Mouse (Mus musculus): ENCODE results near the gene Dirc2. TPM values are rescaled to one million over a fixed set of nuclear protein-coding genes. Genes with fewer than 3 reads are reported as not detected.

Dirc2 gene
- polyA plus RNA-seq, 1 experiment from 2014 or later = 13.7 TPM

- Histone ChIP-seq H3K27ac (no peak overlapping the region), H3K4me2 (peak overlapping the region; percentile 90), H3K4me1 (peaks cover 27% of the 10 kb centered on the region), H3K9ac (no peak overlapping the region), H3K36me3 (no peaks in the 10 kb centered on the region), H3K27me3 (no peaks in the 10 kb centered on the region), H3K9me3 (no peaks in the 10 kb centered on the region), H3K4me3 (peak overlapping the region; percentile 61)
- no peak for ATAC-seq (ENCODE audit: borderline replicate concordance, extremely low read depth, low FRiP score, low TSS enrichment)
- 15% methylated on average over 8 of the region's 8 CpGs for WGBS
Observed at GRCm38 (mm10) chr16:35771141-35771540, 2.0 kb upstream of the Dirc2 start.

- H3K36me3 ChIP-seq = no peaks in the 10 kb centered on the region
- no peaks in the 10 kb centered on the region for H3K27me3 ChIP-seq
- peak within 1 kb of the TSS; percentile 67 for H3K27ac ChIP-seq
- peak within 1 kb of the TSS; percentile 90 for H3K4me2 ChIP-seq
- H3K4me3 ChIP-seq = peak within 1 kb of the TSS; percentile 61
- WGBS = under 1% methylated on average over 51 of the region's 51 CpGs
- H3K9me3 ChIP-seq = no peaks in the 10 kb centered on the region
- H3K4me1 ChIP-seq = peaks cover 27% of the 10 kb centered on the region
- peak within 1 kb of the TSS; percentile 91 for H3K9ac ChIP-seq
- ATAC-seq (ENCODE audit: borderline replicate concordance, extremely low read depth, low FRiP score, low TSS enrichment) = peak; percentile 60
Observed at GRCm38 (mm10) chr16:35769878-35770657, 912 bp upstream of the Dirc2 start, which contains the start of gene Hspbap1. Gene Hspbap1 (plus strand): TSS chr16:35770375.

GRCm38 (mm10) chr16:35768469-35768784 is 729 bp downstream of the Dirc2 start:
- no peak for ATAC-seq (ENCODE audit: borderline replicate concordance, extremely low read depth, low FRiP score, low TSS enrichment)
- Histone ChIP-seq H3K9ac (peak overlapping the region; percentile 91), H3K27me3 (no peaks in the 10 kb centered on the region), H3K9me3 (no peaks in the 10 kb centered on the region), H3K4me3 (peak overlapping the region; percentile 61), H3K4me1 (peaks cover 27% of the 10 kb centered on the region), H3K36me3 (no peaks in the 10 kb centered on the region), H3K27ac (no peak overlapping the region), H3K4me2 (peak overlapping the region; percentile 90)
- 23% methylated on average over 6 of the region's 6 CpGs for WGBS

- H3K27me3 ChIP-seq = no peaks in the 10 kb centered on the region
- peaks cover 24% of the 10 kb centered on the region for H3K4me1 ChIP-seq
- 72% methylated on average over 3 of the region's 3 CpGs for WGBS
- no peak overlapping the region for H3K9ac ChIP-seq
- H3K27ac ChIP-seq = no peak overlapping the region
- ATAC-seq (ENCODE audit: borderline replicate concordance, extremely low read depth, low FRiP score, low TSS enrichment) = no peak
- H3K4me2 ChIP-seq = no peak overlapping the region
- no peaks in the 10 kb centered on the region for H3K36me3 ChIP-seq
- H3K4me3 ChIP-seq = no peak overlapping the region
- H3K9me3 ChIP-seq = no peaks in the 10 kb centered on the region
Observed at GRCm38 (mm10) chr16:35766366-35766765, 2.8 kb downstream of the Dirc2 start.

- Histone ChIP-seq H3K27me3 (no peaks in the 10 kb centered on the region), H3K36me3 (no peaks in the 10 kb centered on the region), H3K9ac (no peak overlapping the region), H3K9me3 (no peaks in the 10 kb centered on the region), H3K4me1 (peaks cover 18% of the 10 kb centered on the region), H3K27ac (no peak overlapping the region), H3K4me3 (no peak overlapping the region), H3K4me2 (no peak overlapping the region)
- WGBS = 76% methylated on average over 2 of the region's 2 CpGs
- no peak for ATAC-seq (ENCODE audit: borderline replicate concordance, extremely low read depth, low FRiP score, low TSS enrichment)
Observed at GRCm38 (mm10) chr16:35765449-35765848, 3.7 kb downstream of the Dirc2 start.

GRCm38 (mm10) chr16:35764941-35765340 is 4.2 kb downstream of the Dirc2 start:
- H3K36me3 ChIP-seq = no peaks in the 10 kb centered on the region
- 83% methylated on average over 1 of the region's 1 CpGs for WGBS
- H3K4me1 ChIP-seq = peaks cover 17% of the 10 kb centered on the region
- no peak overlapping the region for H3K4me3 ChIP-seq
- no peaks in the 10 kb centered on the region for H3K27me3 ChIP-seq
- no peak overlapping the region for H3K9ac ChIP-seq
- no peak overlapping the region for H3K27ac ChIP-seq
- no peak for ATAC-seq (ENCODE audit: borderline replicate concordance, extremely low read depth, low FRiP score, low TSS enrichment)
- H3K9me3 ChIP-seq = no peaks in the 10 kb centered on the region
- no peak overlapping the region for H3K4me2 ChIP-seq

GRCm38 (mm10) chr16:35763590-35764296 is 5.4 kb downstream of the Dirc2 start:
- H3K27ac ChIP-seq = no peak overlapping the region
- no peak for ATAC-seq (ENCODE audit: borderline replicate concordance, extremely low read depth, low FRiP score, low TSS enrichment)
- no peaks in the 10 kb centered on the region for H3K27me3 ChIP-seq
- no peak overlapping the region for H3K4me3 ChIP-seq
- no peaks in the 10 kb centered on the region for H3K9me3 ChIP-seq
- H3K4me1 ChIP-seq = peaks cover 13% of the 10 kb centered on the region
- no peaks in the 10 kb centered on the region for H3K36me3 ChIP-seq
- no peak overlapping the region for H3K9ac ChIP-seq
- 58% methylated on average over 11 of the region's 11 CpGs for WGBS
- no peak overlapping the region for H3K4me2 ChIP-seq

GRCm38 (mm10) chr16:35759401-35759800 is 9.8 kb downstream of the Dirc2 start:
- no peak overlapping the region for H3K9ac ChIP-seq
- H3K36me3 ChIP-seq = no peaks in the 10 kb centered on the region
- no peak overlapping the region for H3K27ac ChIP-seq
- H3K9me3 ChIP-seq = no peaks in the 10 kb centered on the region
- no peaks in the 10 kb centered on the region for H3K27me3 ChIP-seq
- 75% methylated on average over 5 of the region's 5 CpGs for WGBS
- H3K4me3 ChIP-seq = no peak overlapping the region
- no peak for ATAC-seq (ENCODE audit: borderline replicate concordance, extremely low read depth, low FRiP score, low TSS enrichment)
- no peak overlapping the region for H3K4me2 ChIP-seq
- H3K4me1 ChIP-seq = peaks cover 6% of the 10 kb centered on the region; the same call in 1 of the 2 replicates

GRCm38 (mm10) chr16:35756697-35757096 is 12.5 kb downstream of the Dirc2 start:
- 83% methylated on average over 9 of the region's 9 CpGs for WGBS

GRCm38 (mm10) chr16:35755502-35756334 is 13.4 kb downstream of the Dirc2 start:
- Histone ChIP-seq H3K4me3 (no peak overlapping the region), H3K4me2 (no peak overlapping the region), H3K4me1 (peaks cover 6% of the 10 kb centered on the region; the same call in 1 of the 2 replicates), H3K36me3 (no peaks in the 10 kb centered on the region), H3K27me3 (no peaks in the 10 kb centered on the region), H3K9me3 (no peaks in the 10 kb centered on the region), H3K9ac (no peak overlapping the region), H3K27ac (no peak overlapping the region)
- WGBS = 53% methylated on average over 6 of the region's 6 CpGs
- no peak for ATAC-seq (ENCODE audit: borderline replicate concordance, extremely low read depth, low FRiP score, low TSS enrichment)

More at GRCm38 (mm10) chr16:35756697-35757096, 12.5 kb downstream of the Dirc2 start:
- Histone ChIP-seq H3K27me3 (no peaks in the 10 kb centered on the region), H3K9ac (no peak overlapping the region), H3K4me3 (no peak overlapping the region), H3K36me3 (no peaks in the 10 kb centered on the region), H3K4me1 (peaks cover 6% of the 10 kb centered on the region; the same call in 1 of the 2 replicates), H3K4me2 (no peak overlapping the region), H3K9me3 (no peaks in the 10 kb centered on the region), H3K27ac (no peak overlapping the region)
- ATAC-seq (ENCODE audit: borderline replicate concordance, extremely low read depth, low FRiP score, low TSS enrichment) = no peak

GRCm38 (mm10) chr16:35753926-35754325 is 15.2 kb downstream of the Dirc2 start:
- H3K36me3 ChIP-seq = no peaks in the 10 kb centered on the region
- no peak overlapping the region for H3K27ac ChIP-seq
- H3K9ac ChIP-seq = no peak overlapping the region
- WGBS = 88% methylated on average over 5 of the region's 5 CpGs
- no peaks in the 10 kb centered on the region for H3K27me3 ChIP-seq
- no peak overlapping the region for H3K4me3 ChIP-seq
- H3K4me1 ChIP-seq = peaks cover 6% of the 10 kb centered on the region; the same call in 1 of the 2 replicates
- no peaks in the 10 kb centered on the region for H3K9me3 ChIP-seq
- H3K4me2 ChIP-seq = no peak overlapping the region
- no peak for ATAC-seq (ENCODE audit: borderline replicate concordance, extremely low read depth, low FRiP score, low TSS enrichment)

All from lung, embryonic 15.5 days (tissue).